Mouse (Mus musculus) limb, embryonic 14.5 days (tissue): Measurements from ENCODE around the gene Tshz2. TPM values are rescaled to one million over a fixed set of nuclear protein-coding genes. Genes with fewer than 3 reads are reported as not detected.
A peak's percentile ranks its signal among the peaks of the same experiment; 100 is the strongest.

Experiments
- ATAC-seq: fragments of 200-750 bp; cut with Nextera tagmentation; 2 replicates; pipeline ENCODE4 v1.8.0; 2017; ENCODE audit warnings: low read depth, moderate number of reproducible peaks, moderate TSS enrichment; ENCODE audit not compliant: low FRiP score
- DNase-seq: peaks from one replicate; pipeline ENCODE4 v3.0.0-alpha.2; 2015; ENCODE audit warnings: low spot score
- H3K27ac ChIP-seq: fragments of 300-500 bp; sonication (generic); replicated peaks from 2 replicates; pipeline ENCODE4 v1.5.1; 2014; ENCODE audit warnings: low read depth, mild to moderate bottlenecking, low read length, moderate library complexity, mixed read lengths
- H3K27me3 ChIP-seq: fragments of 300-500 bp; sonication (generic); 2 replicates; pipeline ENCODE4 v1.6.1; 2014; ENCODE audit warnings: low read length, mixed read lengths; ENCODE audit not compliant: control insufficient read depth, insufficient read depth
- H3K36me3 ChIP-seq: fragments of 300-500 bp; sonication (generic); 2 replicates; pipeline ENCODE4 v1.6.1; 2014; ENCODE audit warnings: mild to moderate bottlenecking, low read length, moderate library complexity, mixed read lengths; ENCODE audit not compliant: control insufficient read depth, insufficient read depth
- H3K4me1 ChIP-seq: fragments of 300-500 bp; sonication (generic); 2 replicates; pipeline ENCODE4 v1.6.1; 2014; ENCODE audit warnings: antibody characterized with exemption, low read length, mixed read lengths; ENCODE audit not compliant: control insufficient read depth, insufficient read depth
- H3K4me2 ChIP-seq: fragments of 300-500 bp; sonication (generic); replicated peaks from 2 replicates; pipeline ENCODE4 v1.6.1; 2014; ENCODE audit warnings: low read depth, mild to moderate bottlenecking, low read length, moderate library complexity; ENCODE audit not compliant: severe bottlenecking
- H3K4me3 ChIP-seq: fragments of 300-500 bp; sonication (generic); replicated peaks from 2 replicates; pipeline ENCODE4 v1.5.1; 2014; ENCODE audit warnings: low read length
- H3K9ac ChIP-seq: fragments of 300-500 bp; sonication (generic); 2 replicates; pipeline ENCODE4 v1.6.1; 2014; ENCODE audit warnings: mild to moderate bottlenecking, low read depth, low read length, moderate library complexity; ENCODE audit not compliant: severe bottlenecking
- H3K9me3 ChIP-seq: fragments of 300-500 bp; sonication (generic); 2 replicates; pipeline ENCODE4 v1.6.1; 2016; ENCODE audit warnings: low read length; ENCODE audit not compliant: control insufficient read depth
- POLR2A ChIP-seq: fragments of 200-500 bp; IDR thresholded peaks from 2 replicates; pipeline ENCODE4 v1.8.0; 2012; ENCODE audit warnings: inconsistent platforms, mild to moderate bottlenecking, moderate library complexity, borderline replicate concordance; ENCODE audit not compliant: insufficient read depth, insufficient read length; ENCODE audit errors: extremely low read depth
- WGBS: fragments of 180-500 bp; shearing (Covaris S2); extraction: QIAGEN DNeasy Blood & Tissue Kit; methylation state at CpG from one replicate; pipeline ENCODE4 v1.1.7; 2014; 5-methylcytosine and 5-hydroxymethylcytosine counted together
- polyA plus RNA-seq, 2 experiments: library from polyadenylated mRNA; depleted of rRNA in 1 of 2; stranded (reverse) in 1 of 2; unstranded in 1 of 2; fragments of >200 nt; fragmentation: Nextera tagmentation in 1 of 2; extraction: Ambion mirVana in 1 of 2; gene quantifications; 2 replicates each; pipeline versions ENCODE4 v1.2.1 to v1.2.3; 2012 to 2014

The Tshz2 gene
- polyA plus RNA-seq, 2 experiments: 7.3 to 29.2 TPM

GRCm38 (mm10) chr2:169742791-169743190 lies 110.0 kb downstream of the Tshz2 start:
- Histone ChIP-seq H3K27me3 (no peaks in the 10 kb centered on the region), H3K36me3 (no peaks in the 10 kb centered on the region), H3K4me2 (no peak overlapping the region), H3K9ac (no peak overlapping the region), H3K4me3 (no peak overlapping the region), H3K4me1 (peaks cover 11% of the 10 kb centered on the region), H3K27ac (no peak overlapping the region), H3K9me3 (no peaks in the 10 kb centered on the region)
- DNase-seq: no peak
- no peak for TF ChIP-seq POLR2A
- ATAC-seq: no peak
- WGBS: 83% methylated on average over 2 of the region's 2 CpGs

DNA sequence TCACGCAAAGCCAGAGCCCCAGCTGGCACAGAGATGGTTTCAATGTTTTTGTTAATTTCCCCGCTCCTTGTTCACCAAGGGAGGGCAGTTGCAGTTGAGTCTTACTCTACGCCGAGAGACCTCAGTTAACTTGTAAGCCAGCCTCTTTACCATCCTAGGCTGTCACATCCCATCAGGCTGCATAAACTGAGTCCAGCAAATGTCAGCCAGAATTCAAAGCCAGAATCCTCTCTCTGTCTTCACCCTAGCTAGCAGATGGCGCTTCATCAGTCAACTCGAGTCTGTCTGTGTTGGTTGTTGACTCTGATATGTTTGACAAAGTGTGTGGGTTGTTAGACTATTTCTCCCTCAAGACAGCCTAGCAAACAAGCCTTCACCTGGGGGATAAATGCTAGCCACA lies 110.5 kb downstream of the Tshz2 start:
- ATAC-seq: no peak
- no peak for TF ChIP-seq POLR2A
- H3K27ac ChIP-seq: no peak overlapping the region
- H3K4me3 ChIP-seq: no peak overlapping the region
- H3K36me3 ChIP-seq: no peaks in the 10 kb centered on the region
- peaks cover 11% of the 10 kb centered on the region for H3K4me1 ChIP-seq
- H3K27me3 ChIP-seq: no peaks in the 10 kb centered on the region
- no peak for DNase-seq
- H3K9me3 ChIP-seq: no peaks in the 10 kb centered on the region
- no peak overlapping the region for H3K9ac ChIP-seq
- WGBS: 79% methylated on average over 6 of the region's 6 CpGs
- H3K4me2 ChIP-seq: no peak overlapping the region

GRCm38 (mm10) chr2:169743910-169744309 lies 111.1 kb downstream of the Tshz2 start:
- Histone ChIP-seq H3K4me2 (no peak overlapping the region), H3K4me1 (peaks cover 11% of the 10 kb centered on the region), H3K9ac (no peak overlapping the region), H3K9me3 (no peaks in the 10 kb centered on the region), H3K27ac (no peak overlapping the region), H3K36me3 (no peaks in the 10 kb centered on the region), H3K4me3 (no peak overlapping the region), H3K27me3 (no peaks in the 10 kb centered on the region)
- no peak for TF ChIP-seq POLR2A
- ATAC-seq: no peak
- DNase-seq: no peak
- 60% methylated on average over 4 of the region's 4 CpGs for WGBS

DNA sequence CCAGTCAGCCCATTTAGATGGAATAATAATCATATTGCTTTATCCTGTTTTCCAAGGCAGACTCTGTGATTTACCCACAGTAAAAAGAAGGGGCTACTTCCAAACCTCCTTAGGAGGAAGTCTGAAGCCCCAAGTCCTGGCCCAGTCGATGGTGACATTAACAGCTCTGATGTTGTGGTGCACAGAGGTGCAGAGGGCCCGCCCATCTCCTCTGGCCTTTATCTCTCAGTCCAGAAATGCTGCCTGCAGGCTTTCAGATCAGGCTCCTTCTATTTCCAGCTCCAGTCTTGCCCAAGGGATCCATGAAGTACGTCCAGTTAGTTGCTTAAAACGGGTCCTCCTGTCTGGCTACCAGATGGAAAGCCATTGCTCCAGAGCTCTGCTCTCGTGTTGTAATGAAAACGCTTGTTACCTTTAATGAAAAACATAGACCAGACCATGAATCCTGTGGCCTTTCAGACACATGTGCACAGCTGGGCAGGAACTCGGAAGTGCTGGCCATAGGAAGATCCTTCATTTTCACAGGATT lies 114.4 kb downstream of the Tshz2 start:
- Histone ChIP-seq H3K27ac (0 out of 2 replicates have a peak overlapping the region, but pooled peaks have one; percentile 33), H3K9me3 (no peaks in the 10 kb centered on the region), H3K9ac (no peak overlapping the region), H3K4me1 (peaks cover 27% of the 10 kb centered on the region), H3K4me2 (no peak overlapping the region), H3K27me3 (no peaks in the 10 kb centered on the region), H3K4me3 (no peak overlapping the region), H3K36me3 (no peaks in the 10 kb centered on the region)
- DNase-seq (peak; percentile 60), ATAC-seq (peak; percentile 48; the same call in 1 of the 2 replicates)
- 23% methylated on average over 7 of the region's 7 CpGs for WGBS
- no peak for TF ChIP-seq POLR2A

DNA sequence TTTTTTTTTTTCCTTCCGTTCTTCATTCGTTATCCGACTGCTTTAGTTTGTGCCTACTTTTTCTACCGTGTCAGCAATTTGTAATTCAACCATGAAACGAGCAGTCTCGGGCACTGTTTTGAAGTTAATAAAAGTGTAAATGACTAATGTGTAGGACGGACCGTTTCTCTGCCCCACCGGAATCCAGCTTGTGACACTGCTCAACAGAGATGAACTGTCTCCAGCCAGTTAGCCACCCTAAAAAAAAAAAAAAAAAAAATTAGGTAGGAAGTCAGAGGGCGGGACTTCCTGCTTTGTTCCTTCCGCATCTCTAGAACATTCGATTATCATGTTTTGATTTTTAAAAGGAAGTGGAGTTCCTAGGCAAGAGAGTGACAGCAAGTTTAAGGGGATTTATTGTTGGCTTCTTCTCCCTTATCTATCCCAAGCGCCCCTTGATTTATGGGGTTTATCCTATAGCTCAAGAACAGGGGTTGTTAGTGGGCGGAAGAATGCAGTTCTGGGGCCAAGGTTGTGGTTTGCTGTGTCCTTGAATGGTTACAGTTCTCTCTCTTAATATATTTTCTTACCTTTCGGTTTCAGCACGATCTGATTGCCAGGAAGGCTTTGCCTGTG lies 116.6 kb downstream of the Tshz2 start:
- no peak for TF ChIP-seq POLR2A
- Histone ChIP-seq H3K4me1 (peaks cover 30% of the 10 kb centered on the region), H3K27ac (peak overlapping the region; percentile 13; the same call in 1 of the 2 replicates), H3K9ac (no peak overlapping the region), H3K4me2 (no peak overlapping the region), H3K36me3 (no peaks in the 10 kb centered on the region), H3K4me3 (no peak overlapping the region), H3K9me3 (no peaks in the 10 kb centered on the region), H3K27me3 (no peaks in the 10 kb centered on the region)
- WGBS: 69% methylated on average over 16 of the region's 16 CpGs
- DNase-seq: peak; percentile 43
- ATAC-seq: no peak
